19 mouse cellular contexts compared by ENCODE assay signal in genomic region chr10:41890537-41890936, GRCm38 (mm10).
DNase-seq lines count a peak whose midpoint lies in the region; TF ChIP-seq lines count a peak whose summit lies in the region.
"Had no signal": no experiment of that assay in that cellular context is flagged by ENCODE, and none has a peak within 500 bp of the region (broad histone marks: within the 10 kb centered on the region; RNA-seq: fewer than 3 reads in every experiment).

No protein-coding gene starts in this region.

- DNase-seq in gastrocnemius, adult 2 months, result no peak
- no peak for DNase-seq in gastrocnemius, adult 18-20 months (ENCODE audit: low spot score)
- no peak for DNase-seq in layer of hippocampus, adult 2 months (ENCODE audit: low spot score in 2 of 2)
- DNase-seq in layer of hippocampus, adult 18-20 months (ENCODE audit: low spot score in 2 of 2), result no peak
- no peak for DNase-seq in spleen, adult 2 months (ENCODE audit: low read depth in 1 of 2, low spot score in 2 of 2)
- no peak for DNase-seq in spleen, postnatal 10 days (ENCODE audit: low spot score in 2 of 2)
- no peak for DNase-seq in thymus, postnatal 10 days (ENCODE audit: low spot score in 2 of 2)
- DNase-seq: adrenal gland, postnatal 10 days; cerebellum, adult 11-12 months; cerebellum, postnatal 10 days; gastrocnemius, postnatal 14 days; heart, postnatal 14 days had no signal

- no peaks in the 10 kb centered on the region for H3K27me3 ChIP-seq in spleen, adult 2 months (ENCODE audit: control insufficient read depth, insufficient read depth, low read length)
- H3K27me3 ChIP-seq: embryonic facial prominence, embryonic 15.5 days; forebrain, embryonic 15.5 days; heart, embryonic 15.5 days had no signal

- peaks cover 2% of the 10 kb centered on the region; the same call in 1 of the 2 replicates for H3K36me3 ChIP-seq in spleen, adult 2 months (ENCODE audit: control insufficient read depth, insufficient read depth, low read length)
- H3K36me3 ChIP-seq: embryonic facial prominence, embryonic 15.5 days; forebrain, embryonic 15.5 days; heart, embryonic 10.5 days; heart, embryonic 15.5 days; hindbrain, embryonic 10.5 days had no signal

- intact Hi-C loops in gastrocnemius, adult 2 months (cut with DNase I), result no loop called here

- TF ChIP-seq POLR2A in spleen, adult 2 months (IDR thresholded peaks at IDR 0.05; ENCODE audit: low read depth, low read length), result no peak

- peak overlapping the region; percentile 85 for H3K4me3 ChIP-seq in gastrocnemius, adult 2 months
- H3K4me3 ChIP-seq in layer of hippocampus, adult 2 months, result peak overlapping the region; percentile 20
- H3K4me3 ChIP-seq in spleen, adult 2 months (ENCODE audit: extremely low read depth, insufficient read depth, insufficient read length), result no peak overlapping the region
- H3K4me3 ChIP-seq: embryonic facial prominence, embryonic 15.5 days; erythroblast, embryonic 14.5 days; forebrain, embryonic 15.5 days; heart, embryonic 10.5 days; heart, embryonic 15.5 days; hindbrain, embryonic 10.5 days had no signal

- peaks cover 21% of the 10 kb centered on the region for H3K4me1 ChIP-seq in spleen, adult 2 months (ENCODE audit: control insufficient read depth, insufficient read depth, insufficient read length)

- no peak for TF ChIP-seq CTCF in gastrocnemius, adult 2 months (IDR thresholded peaks at IDR 0.05)
- no peak for TF ChIP-seq CTCF in layer of hippocampus, adult 2 months (conservative IDR thresholded peaks at IDR 0.05)
- TF ChIP-seq CTCF in spleen, adult 2 months (IDR thresholded peaks at IDR 0.05; ENCODE audit: extremely low read depth, insufficient read depth, insufficient read length, insufficient replicate concordance), result no peak

- peak overlapping the region; percentile 25 for H3K27ac ChIP-seq in gastrocnemius, adult 2 months
- H3K27ac ChIP-seq in layer of hippocampus, adult 2 months, result no peak overlapping the region
- H3K27ac ChIP-seq in spleen, adult 2 months (ENCODE audit: insufficient read depth, low read length), result peak overlapping the region; percentile 2; the same call in 1 of the 2 replicates
- H3K27ac ChIP-seq: embryonic facial prominence, embryonic 15.5 days; forebrain, embryonic 15.5 days; heart, embryonic 10.5 days; heart, embryonic 15.5 days; hindbrain, embryonic 10.5 days; hindbrain, embryonic 14.5 days had no signal
